Mouse (Mus musculus): Measurements from ENCODE around the gene Zc3h18. TPM values are rescaled to one million over a fixed set of nuclear protein-coding genes. Genes with fewer than 3 reads are reported as not detected.

Zc3h18 gene
- polyA plus RNA-seq, 1 experiment from 2014 or later: 17.7 TPM

- 67% methylated on average over 9 of the region's 9 CpGs for WGBS
- Histone ChIP-seq H3K9me3 (ENCODE audit: control insufficient read depth, low read length) (no peaks in the 10 kb centered on the region), H3K27me3 (ENCODE audit: control insufficient read depth, insufficient read depth, low read length) (no peaks in the 10 kb centered on the region), H3K36me3 (ENCODE audit: control insufficient read depth, insufficient read depth, low read length) (peaks cover 100% of the 10 kb centered on the region), H3K4me1 (ENCODE audit: control insufficient read depth in 2 of 2, insufficient read depth in 2 of 2, low read length in 2 of 2) (peaks cover 0 to 6% of the 10 kb centered on the region in 2 experiments; a peak in 1 of 4 replicates), H3K4me2 (ENCODE audit: low read length) (no peak overlapping the region), H3K27ac (replicated peaks in 1 of 2; ENCODE audit: control insufficient read depth in 1 of 2, insufficient read depth in 1 of 2, low read depth in 2 of 2, low read length in 2 of 2) (no peak overlapping the region), H3K9ac (ENCODE audit: low read length) (no peak overlapping the region), H3K4me3 (ENCODE audit: control insufficient read depth in 1 of 2, insufficient read depth in 1 of 2, low read depth in 1 of 2, low read length in 2 of 2) (no peak overlapping the region)
- no peak for ATAC-seq (ENCODE audit: insufficient number of reproducible peaks, insufficient read depth, low FRiP score, low read depth)
Measured at GRCm38 (mm10) chr8:122405146-122405805, 28.9 kb downstream of the Zc3h18 start.

GRCm38 (mm10) chr8:122407678-122408077, 31.3 kb downstream of the Zc3h18 start:
- no peak overlapping the region for H3K4me3 ChIP-seq (ENCODE audit: control insufficient read depth in 1 of 2, insufficient read depth in 1 of 2, low read depth in 1 of 2, low read length in 2 of 2)
- H3K9me3 ChIP-seq (ENCODE audit: control insufficient read depth, low read length): no peaks in the 10 kb centered on the region

GRCm38 (mm10) chr8:122414311-122414710, 37.9 kb downstream of the Zc3h18 start:
- no peak overlapping the region for H3K4me2 ChIP-seq (ENCODE audit: low read length)
- no peak overlapping the region for H3K9ac ChIP-seq (ENCODE audit: low read length)
- H3K27me3 ChIP-seq (ENCODE audit: control insufficient read depth, insufficient read depth, low read length): no peaks in the 10 kb centered on the region
- no peak for ATAC-seq (ENCODE audit: insufficient number of reproducible peaks, insufficient read depth, low FRiP score, low read depth)
- H3K4me3 ChIP-seq (ENCODE audit: control insufficient read depth in 1 of 2, insufficient read depth in 1 of 2, low read depth in 1 of 2, low read length in 2 of 2): no peak overlapping the region
- no peak overlapping the region for H3K27ac ChIP-seq (replicated peaks in 1 of 2; ENCODE audit: control insufficient read depth in 1 of 2, insufficient read depth in 1 of 2, low read depth in 2 of 2, low read length in 2 of 2)
- no peaks in the 10 kb centered on the region for H3K9me3 ChIP-seq (ENCODE audit: control insufficient read depth, low read length)
- no peaks in the 10 kb centered on the region for H3K4me1 ChIP-seq (ENCODE audit: control insufficient read depth in 2 of 2, insufficient read depth in 2 of 2, low read length in 2 of 2)
- H3K36me3 ChIP-seq (ENCODE audit: control insufficient read depth, insufficient read depth, low read length): peaks cover 99% of the 10 kb centered on the region
- 75% methylated on average over 9 of the region's 9 CpGs for WGBS

More at GRCm38 (mm10) chr8:122407678-122408077, 31.3 kb downstream of the Zc3h18 start:
- WGBS: 92% methylated on average over 7 of the region's 7 CpGs
- Histone ChIP-seq H3K4me2 (ENCODE audit: low read length) (no peak overlapping the region), H3K27me3 (ENCODE audit: control insufficient read depth, insufficient read depth, low read length) (no peaks in the 10 kb centered on the region), H3K4me1 (ENCODE audit: control insufficient read depth in 2 of 2, insufficient read depth in 2 of 2, low read length in 2 of 2) (peaks cover 0 to 6% of the 10 kb centered on the region in 2 experiments; a peak in 1 of 4 replicates), H3K27ac (replicated peaks in 1 of 2; ENCODE audit: control insufficient read depth in 1 of 2, insufficient read depth in 1 of 2, low read depth in 2 of 2, low read length in 2 of 2) (no peak overlapping the region), H3K36me3 (ENCODE audit: control insufficient read depth, insufficient read depth, low read length) (peaks cover 100% of the 10 kb centered on the region), H3K9ac (ENCODE audit: low read length) (no peak overlapping the region)
- no peak for ATAC-seq (ENCODE audit: insufficient number of reproducible peaks, insufficient read depth, low FRiP score, low read depth)

- no peak for ATAC-seq (ENCODE audit: insufficient number of reproducible peaks, insufficient read depth, low FRiP score, low read depth)
- 85% methylated on average over 6 of the region's 6 CpGs for WGBS
- Histone ChIP-seq H3K9me3 (ENCODE audit: control insufficient read depth, low read length) (no peaks in the 10 kb centered on the region), H3K4me1 (ENCODE audit: control insufficient read depth in 2 of 2, insufficient read depth in 2 of 2, low read length in 2 of 2) (peaks cover 0 to 4% of the 10 kb centered on the region in 2 experiments; a peak in 2 of 4 replicates), H3K27me3 (ENCODE audit: control insufficient read depth, insufficient read depth, low read length) (no peaks in the 10 kb centered on the region), H3K4me3 (ENCODE audit: control insufficient read depth in 1 of 2, insufficient read depth in 1 of 2, low read depth in 1 of 2, low read length in 2 of 2) (no peak overlapping the region), H3K27ac (replicated peaks in 1 of 2; ENCODE audit: control insufficient read depth in 1 of 2, insufficient read depth in 1 of 2, low read depth in 2 of 2, low read length in 2 of 2) (no peak overlapping the region), H3K4me2 (ENCODE audit: low read length) (no peak overlapping the region), H3K36me3 (ENCODE audit: control insufficient read depth, insufficient read depth, low read length) (peaks cover 86% of the 10 kb centered on the region), H3K9ac (ENCODE audit: low read length) (no peak overlapping the region)
Measured at GRCm38 (mm10) chr8:122415554-122415953, 39.1 kb downstream of the Zc3h18 start.

GRCm38 (mm10) chr8:122419881-122420555, 43.6 kb downstream of the Zc3h18 start:
- Histone ChIP-seq H3K4me1 (ENCODE audit: control insufficient read depth in 2 of 2, insufficient read depth in 2 of 2, low read length in 2 of 2) (peaks cover 8 to 14% of the 10 kb centered on the region in 2 experiments), H3K36me3 (ENCODE audit: control insufficient read depth, insufficient read depth, low read length) (peaks cover 45% of the 10 kb centered on the region), H3K27me3 (ENCODE audit: control insufficient read depth, insufficient read depth, low read length) (no peaks in the 10 kb centered on the region), H3K4me2 (ENCODE audit: low read length) (no peak overlapping the region), H3K27ac (replicated peaks in 1 of 2; ENCODE audit: control insufficient read depth in 1 of 2, insufficient read depth in 1 of 2, low read depth in 2 of 2, low read length in 2 of 2) (no peak overlapping the region), H3K9me3 (ENCODE audit: control insufficient read depth, low read length) (no peaks in the 10 kb centered on the region), H3K9ac (ENCODE audit: low read length) (no peak overlapping the region), H3K4me3 (ENCODE audit: control insufficient read depth in 1 of 2, insufficient read depth in 1 of 2, low read depth in 1 of 2, low read length in 2 of 2) (no peak overlapping the region)
- no peak for ATAC-seq (ENCODE audit: insufficient number of reproducible peaks, insufficient read depth, low FRiP score, low read depth)
- WGBS: 52% methylated on average over 9 of the region's 9 CpGs

GRCm38 (mm10) chr8:122421376-122422070, 45.1 kb downstream of the Zc3h18 start, which contains the start of gene Il17c:
Il17c (plus strand) TSS chr8:122422020.
- Histone ChIP-seq H3K4me3 (ENCODE audit: control insufficient read depth in 1 of 2, insufficient read depth in 1 of 2, low read depth in 1 of 2, low read length in 2 of 2) (no peak within 1 kb of the TSS), H3K27ac (replicated peaks in 1 of 2; ENCODE audit: control insufficient read depth in 1 of 2, insufficient read depth in 1 of 2, low read depth in 2 of 2, low read length in 2 of 2) (no peak within 1 kb of the TSS), H3K4me2 (ENCODE audit: low read length) (no peak within 1 kb of the TSS), H3K9me3 (ENCODE audit: control insufficient read depth, low read length) (no peaks in the 10 kb centered on the region), H3K36me3 (ENCODE audit: control insufficient read depth, insufficient read depth, low read length) (peaks cover 43% of the 10 kb centered on the region), H3K27me3 (ENCODE audit: control insufficient read depth, insufficient read depth, low read length) (no peaks in the 10 kb centered on the region), H3K9ac (ENCODE audit: low read length) (no peak within 1 kb of the TSS), H3K4me1 (ENCODE audit: control insufficient read depth in 2 of 2, insufficient read depth in 2 of 2, low read length in 2 of 2) (peaks cover 8 to 14% of the 10 kb centered on the region in 2 experiments)
- WGBS: 80% methylated on average over 14 of the region's 14 CpGs
- ATAC-seq (ENCODE audit: insufficient number of reproducible peaks, insufficient read depth, low FRiP score, low read depth): no peak

- no peak overlapping the region for H3K27ac ChIP-seq (replicated peaks in 1 of 2; ENCODE audit: control insufficient read depth in 1 of 2, insufficient read depth in 1 of 2, low read depth in 2 of 2, low read length in 2 of 2)
- no peak overlapping the region for H3K9ac ChIP-seq (ENCODE audit: low read length)
- H3K9me3 ChIP-seq (ENCODE audit: control insufficient read depth, low read length): no peaks in the 10 kb centered on the region
- H3K4me2 ChIP-seq (ENCODE audit: low read length): no peak overlapping the region
- H3K27me3 ChIP-seq (ENCODE audit: control insufficient read depth, insufficient read depth, low read length): no peaks in the 10 kb centered on the region
- peaks cover 33% of the 10 kb centered on the region for H3K36me3 ChIP-seq (ENCODE audit: control insufficient read depth, insufficient read depth, low read length)
- peaks cover 8 to 14% of the 10 kb centered on the region in 2 experiments for H3K4me1 ChIP-seq (ENCODE audit: control insufficient read depth in 2 of 2, insufficient read depth in 2 of 2, low read length in 2 of 2)
- no peak for ATAC-seq (ENCODE audit: insufficient number of reproducible peaks, insufficient read depth, low FRiP score, low read depth)
- WGBS: 80% methylated on average over 24 of the region's 24 CpGs
- H3K4me3 ChIP-seq (ENCODE audit: control insufficient read depth in 1 of 2, insufficient read depth in 1 of 2, low read depth in 1 of 2, low read length in 2 of 2): no peak overlapping the region
Measured at GRCm38 (mm10) chr8:122423217-122423616, 46.8 kb downstream of the Zc3h18 start.

Data from heart, embryonic 14.5 days (tissue).